In the genomic region with DNA sequence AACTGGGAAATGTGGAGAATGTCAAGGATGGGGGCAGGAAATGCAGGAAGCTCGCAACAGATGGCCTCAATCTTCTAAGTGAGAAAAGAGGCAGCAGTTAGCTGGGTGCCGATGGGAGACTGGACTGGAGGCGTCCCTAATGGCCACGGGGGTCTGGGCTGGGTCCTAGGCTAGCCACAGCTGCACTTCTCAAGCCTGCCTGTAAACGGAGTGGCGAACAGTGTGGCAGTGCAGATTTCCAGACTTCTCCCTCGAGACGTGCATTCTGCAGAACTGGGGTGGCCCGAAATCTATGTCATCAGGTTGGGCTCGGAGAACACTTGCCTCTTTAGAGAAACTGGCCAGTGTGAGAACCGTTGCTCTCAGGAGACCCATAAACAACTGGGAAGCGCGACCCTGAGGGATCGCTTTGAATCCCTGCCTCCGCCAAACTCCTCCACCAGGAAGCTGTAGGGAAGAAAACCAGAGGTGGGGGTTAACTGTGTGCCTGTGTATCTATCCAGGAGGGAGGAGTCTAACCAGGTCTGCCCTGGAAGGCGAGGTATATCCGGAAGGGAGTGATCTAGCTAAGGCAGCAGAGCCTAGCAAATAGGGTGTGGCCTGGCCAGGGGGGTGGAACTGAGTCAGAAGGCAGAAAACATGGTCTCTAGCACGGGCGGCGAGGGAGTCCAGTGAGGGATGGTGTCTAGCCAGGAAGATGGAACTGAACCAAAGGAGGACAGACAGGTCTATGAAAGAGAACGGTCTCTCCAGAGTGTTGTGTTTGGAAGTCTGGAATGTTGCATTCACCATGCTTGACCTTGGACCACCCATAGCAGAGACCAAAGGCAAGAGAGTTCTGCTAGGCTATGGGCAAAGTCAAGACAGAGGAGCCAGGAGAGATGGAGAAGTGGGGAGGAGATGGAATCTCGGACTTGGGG, we compare ENCODE assay signal across 8 mouse cellular contexts.
A peak's percentile ranks its signal among the peaks of the same experiment; 100 is the strongest.
DNase-seq lines count a peak whose midpoint lies in the region; ATAC-seq and TF ChIP-seq lines count a peak whose summit lies in the region.

No protein-coding gene starts in this region.

- TF ChIP-seq POLR2A in thymus, adult 2 months (IDR thresholded peaks at IDR 0.05; ENCODE audit: control insufficient read depth, extremely low read depth, insufficient read depth, low read length, poor library complexity), result no peak
- TF ChIP-seq POLR2A in embryonic fibroblast, embryonic 13.5 days (IDR thresholded peaks at IDR 0.05; ENCODE audit: low read depth, low read length), result peak; percentile 54
- no peak for TF ChIP-seq POLR2A in testis, adult 2 months (IDR thresholded peaks at IDR 0.05; ENCODE audit: control insufficient read depth, low read depth, low read length)

- peak overlapping the region; percentile 10; the same call in 1 of the 2 replicates for H3K4me3 ChIP-seq in thymus, adult 2 months (ENCODE audit: control insufficient read depth, insufficient read depth, low read length)
- no peak overlapping the region for H3K4me3 ChIP-seq in embryonic fibroblast, embryonic 13.5 days (ENCODE audit: insufficient read depth, low read length)
- H3K4me3 ChIP-seq in heart, embryonic 15.5 days, result peak overlapping the region; percentile 42
- H3K4me3 ChIP-seq in kidney, postnatal 0 days (replicated peaks; ENCODE audit: low read depth, low read length), result peak overlapping the region; percentile 8; the same call in 1 of the 2 replicates
- H3K4me3 ChIP-seq in liver, postnatal 0 days (ENCODE audit: low read depth, low read length), result peak overlapping the region; percentile 22
- H3K4me3 ChIP-seq in neural tube, embryonic 11.5 days (ENCODE audit: low read depth, low read length), result peak overlapping the region; percentile 23; the same call in 1 of the 2 replicates
- peak overlapping the region; percentile 24; the same call in 1 of the 2 replicates for H3K4me3 ChIP-seq in testis, adult 2 months (ENCODE audit: control insufficient read depth, low read depth, low read length)

- H3K4me2 ChIP-seq in heart, embryonic 15.5 days, result peak overlapping the region; percentile 65
- peak overlapping the region; percentile 58 for H3K4me2 ChIP-seq in kidney, postnatal 0 days (ENCODE audit: low read length)
- H3K4me2 ChIP-seq in liver, postnatal 0 days (ENCODE audit: low read depth, low read length), result peak overlapping the region; percentile 73
- H3K4me2 ChIP-seq in neural tube, embryonic 11.5 days (ENCODE audit: low read depth), result peak overlapping the region; percentile 46

- no peaks in the 10 kb centered on the region for H3K27me3 ChIP-seq in thymus, adult 2 months (ENCODE audit: control insufficient read depth, insufficient read depth, low read length)
- no peaks in the 10 kb centered on the region for H3K27me3 ChIP-seq in heart, embryonic 15.5 days
- H3K27me3 ChIP-seq in kidney, postnatal 0 days (ENCODE audit: insufficient read depth, low read length), result no peaks in the 10 kb centered on the region
- H3K27me3 ChIP-seq in liver, postnatal 0 days (ENCODE audit: insufficient read depth, low read length), result no peaks in the 10 kb centered on the region
- no peaks in the 10 kb centered on the region for H3K27me3 ChIP-seq in neural tube, embryonic 11.5 days (ENCODE audit: control insufficient read depth, insufficient read depth, low read length)
- no peaks in the 10 kb centered on the region for H3K27me3 ChIP-seq in testis, adult 2 months (ENCODE audit: control insufficient read depth, insufficient read depth, low read length)

- H3K36me3 ChIP-seq in thymus, adult 2 months (ENCODE audit: control insufficient read depth, insufficient read depth, low read length), result no peaks in the 10 kb centered on the region
- no peaks in the 10 kb centered on the region for H3K36me3 ChIP-seq in heart, embryonic 15.5 days
- no peaks in the 10 kb centered on the region for H3K36me3 ChIP-seq in kidney, postnatal 0 days (ENCODE audit: insufficient read depth, low read length)
- no peaks in the 10 kb centered on the region for H3K36me3 ChIP-seq in liver, postnatal 0 days (replicated peaks; ENCODE audit: insufficient read depth, low read length)
- H3K36me3 ChIP-seq in neural tube, embryonic 11.5 days (ENCODE audit: control insufficient read depth, insufficient read depth, low read length), result no peaks in the 10 kb centered on the region
- H3K36me3 ChIP-seq in testis, adult 2 months (ENCODE audit: control insufficient read depth, insufficient read depth, low read length), result no peaks in the 10 kb centered on the region

- DNase-seq in thymus, adult 2 months, result peak; percentile 22
- DNase-seq in thymus, adult 18-20 months, result no peak
- peak; percentile 89 for DNase-seq in kidney, postnatal 0 days (ENCODE audit: low spot score)
- DNase-seq in liver, postnatal 0 days, result peak; percentile 62
- peak; percentile 49 for DNase-seq in neural tube, embryonic 11.5 days (ENCODE audit: low spot score)

- WGBS in thymus, adult 2 months, result 25% methylated on average over 22 of the region's 22 CpGs
- WGBS in heart, embryonic 15.5 days, result 3% methylated on average over 22 of the region's 22 CpGs
- WGBS in kidney, postnatal 0 days, result 2% methylated on average over 22 of the region's 22 CpGs
- 6% methylated on average over 22 of the region's 22 CpGs for WGBS in liver, postnatal 0 days (ENCODE audit: insufficient replicate concordance)
- 6% methylated on average over 22 of the region's 22 CpGs for WGBS in neural tube, embryonic 11.5 days

- H3K9me3 ChIP-seq in heart, embryonic 15.5 days (replicated peaks), result no peaks in the 10 kb centered on the region
- no peaks in the 10 kb centered on the region for H3K9me3 ChIP-seq in kidney, postnatal 0 days (replicated peaks; ENCODE audit: low read length)
- 0 out of 2 replicates have a peak, but pooled peaks cover 3% of the 10 kb centered on the region for H3K9me3 ChIP-seq in liver, postnatal 0 days (ENCODE audit: low read length)
- H3K9me3 ChIP-seq in neural tube, embryonic 11.5 days (ENCODE audit: control insufficient read depth, low read length), result no peaks in the 10 kb centered on the region

- no peak for TF ChIP-seq EP300 in liver, postnatal 0 days (IDR thresholded peaks at IDR 0.05; ENCODE audit: low read depth)

- H3K9ac ChIP-seq in heart, embryonic 15.5 days, result peak overlapping the region; percentile 49
- H3K9ac ChIP-seq in kidney, postnatal 0 days (ENCODE audit: low read depth, low read length), result peak overlapping the region; percentile 40
- peak overlapping the region; percentile 50 for H3K9ac ChIP-seq in liver, postnatal 0 days (replicated peaks)
- H3K9ac ChIP-seq in neural tube, embryonic 11.5 days (ENCODE audit: low read length), result 0 out of 2 replicates have a peak overlapping the region, but pooled peaks have one; percentile 12

- no peak overlapping the region for H3K27ac ChIP-seq in thymus, adult 2 months (ENCODE audit: control insufficient read depth, insufficient read depth, low read length)
- H3K27ac ChIP-seq in embryonic fibroblast, embryonic 13.5 days (ENCODE audit: insufficient read depth, low read length), result peak overlapping the region; percentile 45
- peak overlapping the region; percentile 81 for H3K27ac ChIP-seq in heart, embryonic 15.5 days
- H3K27ac ChIP-seq in kidney, postnatal 0 days, result peak overlapping the region; percentile 88
- peak overlapping the region; percentile 84 for H3K27ac ChIP-seq in liver, postnatal 0 days (ENCODE audit: low read depth)
- no peak overlapping the region for H3K27ac ChIP-seq in neural tube, embryonic 11.5 days (ENCODE audit: low read depth, low read length)
- H3K27ac ChIP-seq in testis, adult 2 months (ENCODE audit: control insufficient read depth, insufficient read depth, low read depth, low read length), result peak overlapping the region; percentile 58

- ATAC-seq in heart, embryonic 15.5 days (replicated peaks; ENCODE audit: insufficient number of reproducible peaks, insufficient read depth, low FRiP score, low read depth), result peak; percentile 78
- peak; percentile 88 for ATAC-seq in kidney, postnatal 0 days (replicated peaks; ENCODE audit: low FRiP score, low read depth)
- ATAC-seq in liver, postnatal 0 days, result peak; percentile 75
- ATAC-seq in neural tube, embryonic 11.5 days (ENCODE audit: insufficient read depth, low FRiP score, low TSS enrichment), result peak; percentile 56

- no peak for TF ChIP-seq CTCF in thymus, adult 2 months (IDR thresholded peaks at IDR 0.05; ENCODE audit: borderline replicate concordance, control insufficient read depth, extremely low read depth, insufficient read depth, low read length, poor library complexity)
- TF ChIP-seq CTCF in embryonic fibroblast, embryonic 13.5 days (IDR thresholded peaks at IDR 0.05; ENCODE audit: borderline replicate concordance, insufficient read depth, low read length), result no peak
- TF ChIP-seq CTCF in kidney, postnatal 0 days (IDR thresholded peaks at IDR 0.05; ENCODE audit: low read depth), result peak; percentile 26; the same call in 1 of the 2 replicates
- TF ChIP-seq CTCF in liver, postnatal 0 days (IDR thresholded peaks at IDR 0.05; ENCODE audit: low read depth), result 0 out of 2 replicates have a peak, but pooled peaks have one; percentile 14
- TF ChIP-seq CTCF in testis, adult 2 months (IDR thresholded peaks at IDR 0.05; ENCODE audit: control insufficient read depth, insufficient read depth, insufficient replicate concordance, low read depth, low read length), result no peak; the same call in 1 of the 2 replicates

- H3K4me1 ChIP-seq in thymus, adult 2 months (replicated peaks; ENCODE audit: control insufficient read depth, insufficient read depth, low read length), result peaks cover 16% of the 10 kb centered on the region
- H3K4me1 ChIP-seq in embryonic fibroblast, embryonic 13.5 days (ENCODE audit: control insufficient read depth, insufficient read depth, low read length), result peaks cover 17% of the 10 kb centered on the region
- H3K4me1 ChIP-seq in heart, embryonic 15.5 days (replicated peaks), result peaks cover 54% of the 10 kb centered on the region
- H3K4me1 ChIP-seq in kidney, postnatal 0 days (replicated peaks; ENCODE audit: insufficient read depth, low read length), result peaks cover 26% of the 10 kb centered on the region
- H3K4me1 ChIP-seq in liver, postnatal 0 days (ENCODE audit: insufficient read depth), result peaks cover 19% of the 10 kb centered on the region
- H3K4me1 ChIP-seq in neural tube, embryonic 11.5 days (ENCODE audit: control insufficient read depth, insufficient read depth, low read length), result no peaks in the 10 kb centered on the region
- H3K4me1 ChIP-seq in testis, adult 2 months (ENCODE audit: control insufficient read depth, insufficient read depth, low read length), result peaks cover 23% of the 10 kb centered on the region

Comparison
In these comparisons a context has a peak if more than half of its experiments do, and no peak if none do; other contexts are left out.
1. DNase-seq: peak in thymus, adult 2 months (single experiment), kidney, postnatal 0 days (single experiment), liver, postnatal 0 days (single experiment) and neural tube, embryonic 11.5 days (single experiment); none in thymus, adult 18-20 months (0 of 2).
2. H3K27ac ChIP-seq: peak in embryonic fibroblast, embryonic 13.5 days (single experiment), heart, embryonic 15.5 days (single experiment), kidney, postnatal 0 days (single experiment), liver, postnatal 0 days (single experiment) and testis, adult 2 months (single experiment); none in thymus, adult 2 months (single experiment) and neural tube, embryonic 11.5 days (single experiment).
3. CTCF ChIP-seq: peak in kidney, postnatal 0 days (single experiment) and liver, postnatal 0 days (single experiment); none in thymus, adult 2 months (single experiment), embryonic fibroblast, embryonic 13.5 days (single experiment) and testis, adult 2 months (single experiment).
4. Peak in every context shown above with its lines, with median percentiles within 50 percentile points of each other: ATAC-seq, H3K4me2 ChIP-seq and H3K9ac ChIP-seq.